Mouse (Mus musculus) erythroid progenitor cell, adult 5-6 weeks (primary cell): ENCODE data around the gene Ube2d3. TPM values are rescaled to one million over a fixed set of nuclear protein-coding genes. Genes with fewer than 3 reads are reported as not detected.
"Not testable (repeated sequence)": the region's sequence is repeated elsewhere in the genome, so short reads cannot be mapped to it uniquely, and the experiment has no call there.

Experiments used
- ATAC-seq: replicated peaks from 2 replicates; pipeline ENCODE4 v1.8.0; 2016; ENCODE audit warnings: moderate number of reproducible peaks, mild to moderate bottlenecking, moderate TSS enrichment, inconsistent platforms; ENCODE audit not compliant: poor library complexity, low FRiP score, severe bottlenecking
- total RNA-seq, 2 experiments: library from RNA; stranded (forward) in 1 of 2; stranded (reverse) in 1 of 2; fragments of 150-400 nt in 1 of 2; fragments of 186-747, 209-891 nt in 1 of 2; gene quantifications; 2 replicates each; pipeline versions ENCODE4 v1.2.3 to v1.2.4; 2015 to 2017; ENCODE audit warnings: low replicate concordance in 2 of 2

The Ube2d3 gene
- total RNA-seq, 2 experiments from 2014 or later: 271 to 276 TPM

DNA sequence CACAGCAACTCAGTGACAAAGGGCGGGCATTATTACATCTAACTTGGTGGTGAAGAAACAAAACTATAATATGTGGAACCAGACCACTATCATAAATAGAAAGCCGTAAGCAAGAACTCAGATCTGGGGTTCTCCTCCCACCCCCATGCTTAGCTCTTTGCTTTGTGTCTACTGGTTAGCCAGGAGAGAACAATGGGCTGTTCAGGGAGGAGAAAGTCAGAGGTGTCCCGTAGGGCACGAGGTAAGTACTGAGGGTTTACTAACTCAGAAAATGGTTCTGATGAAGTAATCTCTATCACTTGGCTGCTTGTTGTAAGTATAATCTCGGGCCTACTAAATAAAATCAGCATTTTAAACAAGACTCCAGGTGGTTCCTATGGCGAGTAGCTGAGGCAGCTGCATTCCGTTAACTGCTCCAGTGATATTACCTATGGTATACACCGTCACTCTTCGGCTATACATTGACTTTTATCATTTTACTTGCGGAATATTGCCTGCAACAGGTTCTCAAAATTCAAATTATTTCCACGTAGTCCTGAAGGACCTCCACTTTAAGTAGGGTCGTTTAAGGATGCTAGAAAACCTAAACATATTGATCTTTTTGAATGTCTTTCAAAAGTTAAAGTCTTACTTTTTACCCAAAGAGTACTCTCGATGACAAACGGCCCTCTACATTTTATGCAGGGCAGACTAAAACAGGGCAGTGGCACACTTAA lies 890 bp upstream of the Ube2d3 start:
- ATAC-seq: no peak

DNA sequence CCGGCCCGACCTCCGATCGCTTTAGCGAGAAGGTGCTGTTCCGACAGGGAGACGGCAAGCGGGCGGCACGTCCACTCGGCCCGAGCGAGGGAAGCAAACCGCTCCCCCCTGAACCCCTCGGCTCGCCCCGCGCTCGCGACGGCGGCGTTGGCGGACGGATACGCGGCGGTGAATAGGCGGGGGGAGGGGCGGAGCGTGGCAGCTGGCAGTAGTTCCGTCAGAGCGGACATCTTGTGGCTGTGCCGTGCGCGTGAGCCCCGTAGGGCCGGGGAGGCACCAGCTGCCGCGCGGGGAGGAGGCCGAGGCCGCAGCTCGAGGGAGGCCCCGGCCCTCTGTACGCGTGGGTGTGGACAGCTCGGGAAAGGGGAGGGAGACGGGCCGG lies 573 bp downstream of the Ube2d3 start:
- peak; percentile 53 for ATAC-seq

DNA sequence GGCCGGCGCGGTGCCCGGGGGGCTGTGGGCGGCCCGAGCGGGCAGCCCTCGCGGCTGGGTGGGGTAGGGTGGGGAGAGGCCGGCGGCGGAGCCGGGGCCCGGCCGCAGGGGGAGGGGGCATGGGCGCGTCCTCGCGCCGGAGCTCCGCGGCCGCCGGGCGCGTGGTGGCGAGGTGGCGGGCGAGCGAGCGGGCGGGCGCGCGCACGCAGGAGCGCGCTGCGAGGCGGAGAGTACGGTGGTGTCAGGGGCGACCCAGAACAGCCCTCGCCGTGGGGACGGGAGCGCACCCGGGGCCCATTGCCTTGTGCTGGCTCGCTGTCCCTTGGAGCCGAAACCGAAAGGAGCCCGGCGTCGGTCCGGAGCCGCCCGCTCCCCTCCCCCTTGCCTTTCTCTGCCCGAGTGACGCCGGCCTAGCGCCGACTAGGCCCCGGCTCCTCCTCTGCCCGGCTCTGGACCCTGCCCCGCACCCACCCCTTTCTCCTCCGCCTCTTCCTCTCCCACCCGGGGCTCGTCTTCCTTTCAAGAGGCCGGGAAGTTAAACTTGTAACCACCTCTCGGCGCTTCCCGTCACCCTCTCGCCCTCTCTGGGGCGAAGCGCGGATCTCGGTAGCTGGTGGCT lies 1.1 kb downstream of the Ube2d3 start:
- peak; percentile 5 for ATAC-seq

DNA sequence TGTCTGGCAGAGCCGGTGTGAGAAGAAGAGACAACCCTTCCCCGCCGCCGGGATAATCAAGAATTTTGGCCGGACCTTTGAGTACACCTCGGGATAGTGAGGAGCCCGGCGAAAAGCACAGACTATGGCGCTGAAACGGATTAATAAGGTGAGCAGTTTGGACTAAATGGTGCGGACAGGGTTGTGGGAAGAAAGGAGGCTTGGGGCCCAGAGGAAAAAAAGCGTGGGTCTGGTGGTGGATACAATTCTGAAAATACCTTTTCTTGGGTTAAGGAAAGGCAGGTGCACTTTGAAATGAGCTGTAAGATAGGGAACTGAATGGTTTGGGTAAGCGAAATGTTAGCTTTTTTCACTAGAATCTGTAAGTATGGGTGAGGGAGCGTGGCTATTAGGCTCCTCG lies 1.7 kb downstream of the Ube2d3 start:
- no peak for ATAC-seq

DNA sequence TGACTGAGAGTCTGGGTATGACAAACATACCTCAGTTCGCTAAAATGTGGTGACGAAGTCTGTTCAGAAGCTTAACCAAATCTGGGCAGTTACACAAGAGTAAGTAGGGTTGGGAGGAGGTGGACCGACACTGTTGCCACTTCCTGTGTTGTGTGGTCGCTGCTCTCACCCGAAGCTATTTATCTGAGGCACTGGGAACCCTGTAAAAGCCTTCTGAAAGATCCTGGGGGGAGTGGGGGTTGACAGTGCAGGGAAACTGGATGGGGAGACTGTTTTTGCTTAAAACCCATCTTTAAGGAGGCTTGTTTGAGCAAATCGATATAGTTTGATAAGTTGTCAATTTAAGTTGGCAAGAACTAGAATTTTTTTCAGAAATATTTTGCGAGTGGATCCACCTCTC lies 2.3 kb downstream of the Ube2d3 start:
- peak; percentile 48 for ATAC-seq

DNA sequence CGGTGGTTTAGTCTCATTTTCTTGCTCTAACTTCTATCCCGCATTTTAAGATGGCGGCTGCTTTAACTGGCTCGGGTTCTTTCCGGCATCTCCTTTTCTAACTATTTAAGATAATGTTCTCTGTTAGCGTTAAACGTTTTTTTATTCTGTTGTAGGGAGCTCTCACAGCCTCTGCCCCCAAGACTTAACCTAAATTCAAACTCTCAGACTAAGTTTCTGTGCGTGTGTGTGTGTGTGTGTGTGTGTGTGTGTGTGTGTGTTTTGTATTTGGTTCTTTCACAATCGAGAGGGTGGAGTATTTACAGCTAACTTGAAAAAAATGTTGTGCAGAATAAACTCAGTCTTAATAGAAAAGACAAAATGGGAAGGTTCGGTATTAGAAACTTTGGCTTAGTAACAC lies 2.7 kb downstream of the Ube2d3 start:
- ATAC-seq: 0 out of 2 replicates have a peak, but pooled peaks have one; percentile 22

DNA sequence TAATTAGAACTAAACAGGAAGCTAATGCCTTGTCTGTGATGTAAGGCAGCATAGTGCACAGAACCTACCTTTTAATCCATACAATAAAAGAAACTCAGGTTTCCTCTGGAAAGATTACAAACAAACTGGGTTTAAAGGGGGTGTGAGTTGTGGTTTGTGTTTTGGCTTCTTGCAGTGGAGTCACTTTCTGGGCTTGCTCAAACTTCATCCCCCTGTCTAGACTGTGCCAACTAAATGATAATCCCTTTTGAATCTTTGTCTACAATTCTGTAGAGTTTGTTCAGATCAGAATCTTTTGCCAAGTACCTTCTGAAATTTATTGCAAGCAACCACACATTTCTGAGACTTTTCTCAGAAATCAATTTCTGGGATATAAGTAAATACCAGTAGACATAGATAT lies 7.0 kb downstream of the Ube2d3 start:
- no peak for ATAC-seq

DNA sequence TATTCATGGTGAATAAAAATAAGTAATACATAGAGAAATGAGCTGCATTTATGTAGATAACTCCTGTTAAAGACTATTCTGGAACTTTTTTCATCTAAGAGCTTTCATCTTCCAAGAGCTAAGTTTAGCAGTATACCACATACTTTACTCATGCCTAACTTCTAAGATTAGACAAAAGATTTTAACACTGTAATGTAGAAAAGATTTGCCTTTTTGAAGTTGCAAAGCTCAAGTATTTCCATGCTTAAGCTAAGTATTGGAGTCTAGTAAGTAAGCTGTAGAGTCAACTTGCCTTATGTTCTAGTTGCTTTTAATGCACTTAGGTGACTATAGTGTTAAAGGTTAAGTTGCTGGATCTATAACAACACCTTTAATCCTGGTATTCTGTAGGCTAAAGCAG lies 21.0 kb downstream of the Ube2d3 start:
- ATAC-seq: no peak

DNA sequence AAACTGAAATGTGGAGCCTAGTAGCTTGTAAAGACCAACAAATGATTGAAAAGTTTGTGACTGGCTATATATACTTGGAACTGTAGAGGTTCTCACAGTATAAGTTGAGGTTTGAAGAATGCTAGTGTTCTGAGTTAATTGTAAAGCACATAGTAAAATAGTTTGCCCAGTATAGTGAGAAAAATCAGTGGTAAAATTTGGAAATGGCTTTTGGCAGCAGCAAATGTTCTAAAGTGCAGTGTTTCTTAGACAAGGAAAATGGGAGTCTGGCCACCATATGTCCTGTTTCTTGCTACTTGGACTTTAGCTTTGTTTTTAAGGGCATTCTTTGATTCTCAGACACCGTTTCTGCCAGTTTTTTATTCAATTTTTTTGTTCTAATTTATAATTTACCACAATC lies 30.5 kb downstream of the Ube2d3 start:
- ATAC-seq: no peak

DNA sequence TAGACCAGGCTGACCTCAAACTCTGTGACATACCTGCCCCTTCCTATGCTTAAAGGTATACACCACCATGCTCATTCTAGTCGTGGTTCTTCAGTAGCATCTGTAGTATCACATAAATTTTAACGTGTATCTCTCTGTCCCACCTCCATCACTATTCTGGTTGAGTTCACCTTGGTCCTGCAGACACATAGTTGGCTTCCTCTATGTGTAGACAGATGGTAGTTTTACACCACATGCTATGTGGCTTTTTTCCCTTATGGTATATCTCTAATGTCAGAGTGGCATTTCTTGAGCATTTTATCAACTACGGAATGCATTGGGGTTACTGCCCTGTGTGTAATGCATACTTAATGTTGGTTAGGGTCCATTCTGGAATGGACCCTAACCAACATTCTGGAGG lies 31.2 kb downstream of the Ube2d3 start:
- no peak for ATAC-seq

DNA sequence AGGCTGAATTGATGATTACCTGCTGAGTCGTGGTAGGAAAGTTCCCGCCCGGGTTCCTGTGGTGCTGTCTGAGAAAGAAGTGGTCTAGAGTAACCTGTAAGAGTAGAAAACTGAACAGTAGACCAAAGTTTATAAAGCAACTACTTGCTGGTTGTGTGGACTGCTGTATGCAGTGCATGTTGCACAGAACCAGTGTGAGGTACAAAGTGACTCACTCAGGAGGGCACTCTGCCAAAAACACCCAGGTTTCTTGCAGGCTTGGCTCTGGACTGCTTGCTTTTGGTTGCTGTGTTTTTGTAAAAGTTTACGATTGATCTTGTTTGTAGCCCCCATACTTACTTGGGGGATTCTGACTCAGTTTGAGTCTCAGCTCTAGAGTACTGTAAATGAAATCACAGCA lies 32.0 kb downstream of the Ube2d3 start:
- no peak for ATAC-seq

DNA sequence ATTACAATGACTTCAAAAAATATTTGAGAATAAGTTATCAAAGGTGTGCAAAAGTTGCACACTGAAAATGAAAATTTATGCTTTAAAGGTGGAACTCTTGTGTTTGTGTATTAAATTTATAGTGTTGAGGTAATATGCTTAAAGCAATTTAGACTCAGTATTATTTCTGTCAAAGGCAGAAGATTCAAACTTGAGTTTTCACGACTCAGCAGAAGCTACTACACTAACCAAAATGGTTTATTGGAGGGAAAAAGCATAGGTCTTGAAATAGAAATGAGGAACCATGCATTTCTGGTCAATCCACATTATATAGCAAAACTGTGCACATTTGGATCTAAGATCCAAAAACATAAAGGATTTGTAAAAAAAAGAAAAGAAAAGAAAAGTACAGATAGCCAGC lies 32.9 kb downstream of the Ube2d3 start:
- no peak for ATAC-seq

DNA sequence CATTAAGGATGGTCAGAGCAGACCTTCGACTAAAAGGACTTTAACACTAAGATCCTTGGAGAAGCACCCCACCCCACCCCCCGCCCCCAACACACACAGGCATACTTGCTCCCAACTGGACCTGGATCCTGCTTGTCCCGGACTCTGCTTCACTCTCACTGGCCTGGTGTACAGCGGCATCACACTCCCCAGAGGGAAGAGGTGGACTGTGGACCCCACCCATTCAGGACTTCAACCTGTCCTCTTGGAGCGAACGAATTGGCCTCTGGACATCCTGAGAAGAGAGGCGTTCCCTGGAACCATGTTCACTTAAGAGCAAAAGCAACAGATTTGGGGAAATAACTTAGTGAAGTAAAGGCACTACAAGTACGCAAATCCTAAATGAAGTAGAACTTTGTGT lies 37.1 kb downstream of the Ube2d3 start:
- no peak for ATAC-seq

DNA sequence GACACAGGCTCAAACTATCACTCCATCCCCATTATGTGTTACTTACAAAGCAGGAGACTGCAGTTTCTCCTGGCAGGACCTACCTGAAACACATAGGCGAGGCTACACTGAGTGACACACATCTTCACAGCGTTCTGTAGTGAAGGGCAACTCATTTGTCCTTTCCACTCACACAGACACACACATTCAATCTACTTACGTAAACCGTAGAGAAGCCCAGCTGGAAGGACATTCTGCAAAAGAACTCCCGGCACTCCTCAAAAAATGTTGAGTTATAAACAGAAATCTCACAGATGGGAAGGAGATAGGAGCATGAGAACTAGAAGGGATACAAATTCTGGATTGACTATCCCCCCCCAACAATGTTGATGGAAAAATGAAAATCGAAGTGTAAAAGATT lies 38.3 kb downstream of the Ube2d3 start:
- ATAC-seq: no peak

DNA sequence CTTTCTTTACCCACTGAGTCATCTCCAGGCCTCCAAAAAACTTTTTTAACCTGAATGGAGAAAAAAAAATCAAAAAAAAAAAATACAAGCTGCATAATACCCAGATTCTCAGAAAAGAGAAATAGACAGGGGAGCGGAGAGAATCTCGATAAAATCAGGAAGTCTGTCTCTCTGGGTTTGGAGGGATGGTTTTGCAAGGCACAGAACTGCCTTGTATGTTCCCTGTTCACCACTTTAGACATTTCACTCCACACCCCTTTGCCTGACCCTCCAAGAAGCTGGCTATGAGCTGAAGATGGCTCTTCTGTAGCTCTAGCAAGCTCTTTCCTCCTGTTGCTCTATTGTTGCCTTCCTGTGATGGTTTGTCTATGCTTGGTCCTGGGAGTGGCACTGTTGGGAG lies 39.0 kb downstream of the Ube2d3 start:
- no peak for ATAC-seq

DNA sequence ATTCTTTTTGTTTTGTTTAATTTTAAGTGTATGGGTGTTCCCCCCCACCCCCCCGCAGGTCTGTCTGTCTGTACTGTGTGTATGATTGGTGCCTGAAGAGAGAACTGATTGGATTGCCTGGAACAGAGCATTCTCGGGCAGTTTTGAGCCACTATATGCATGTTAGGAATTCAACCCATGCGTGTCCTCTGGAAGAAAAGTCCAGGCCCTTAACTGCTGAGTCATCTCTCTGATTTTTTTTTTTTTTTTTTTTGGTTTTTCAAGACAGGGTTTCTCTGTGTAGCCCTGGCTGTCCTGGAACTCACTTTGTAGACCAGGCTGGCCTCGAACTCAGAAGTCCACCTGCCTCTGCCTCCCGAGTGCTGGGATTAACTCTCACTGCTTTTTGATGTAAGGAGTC lies 41.1 kb downstream of the Ube2d3 start:
- ATAC-seq: not testable (repeated sequence)

DNA sequence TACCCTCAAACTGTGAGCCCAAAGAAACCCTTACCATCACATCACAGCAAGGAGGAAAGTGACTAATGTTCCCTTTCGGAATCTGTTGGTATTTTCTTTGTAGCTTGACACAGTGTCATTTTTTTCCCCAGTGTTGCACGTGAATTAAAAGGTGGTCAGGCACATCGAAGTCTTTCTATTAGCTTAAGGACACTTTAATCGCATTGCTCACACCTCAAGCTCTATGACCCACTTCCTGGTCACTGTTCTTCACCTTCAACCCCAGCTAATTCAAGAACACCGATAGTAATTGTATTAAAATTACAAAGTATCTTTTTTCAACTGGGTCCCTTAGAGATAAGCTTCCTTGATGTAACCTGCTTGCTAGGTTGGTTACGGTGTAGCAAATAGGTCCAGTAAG lies 42.8 kb downstream of the Ube2d3 start:
- no peak for ATAC-seq

DNA sequence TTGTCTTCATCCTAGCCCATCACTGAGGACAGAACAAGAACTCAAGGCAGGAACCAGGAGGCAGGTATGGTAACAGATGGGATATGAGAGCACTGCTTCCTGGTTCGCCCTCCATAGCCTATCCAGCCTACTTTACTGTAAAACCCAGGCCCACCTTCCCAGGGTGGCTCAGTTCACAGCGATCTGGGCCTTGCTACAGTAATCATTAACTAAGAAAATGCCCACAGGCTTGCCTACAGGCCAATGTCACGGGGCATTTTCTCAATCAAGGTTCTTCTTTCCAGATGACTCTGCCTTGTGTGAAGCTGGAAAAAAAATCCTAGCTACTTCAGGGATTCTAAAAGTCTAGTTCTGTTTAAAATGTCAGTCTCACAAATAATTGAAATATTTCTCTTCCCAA lies 43.7 kb downstream of the Ube2d3 start:
- ATAC-seq: no peak

DNA sequence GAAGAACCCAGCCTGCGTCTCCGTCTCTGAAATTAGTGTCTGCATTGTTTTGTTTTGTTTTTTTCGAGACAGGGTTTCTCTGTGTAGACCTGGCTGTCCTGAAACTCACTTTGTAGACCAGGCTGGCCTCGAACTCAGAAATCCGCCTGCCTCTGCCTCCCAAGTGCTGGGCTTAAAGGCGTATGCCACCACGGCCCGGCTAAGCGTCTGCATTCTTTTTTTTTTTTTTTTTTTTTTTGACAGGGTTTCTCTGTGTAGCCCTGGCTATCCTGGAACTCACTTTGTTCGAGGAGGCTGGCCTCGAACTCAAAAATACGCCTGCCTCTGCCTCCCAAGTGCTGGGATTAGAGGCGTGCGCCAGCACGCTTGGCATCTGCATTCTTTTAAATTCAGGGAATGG lies 46.7 kb downstream of the Ube2d3 start:
- ATAC-seq: not testable (repeated sequence)

DNA sequence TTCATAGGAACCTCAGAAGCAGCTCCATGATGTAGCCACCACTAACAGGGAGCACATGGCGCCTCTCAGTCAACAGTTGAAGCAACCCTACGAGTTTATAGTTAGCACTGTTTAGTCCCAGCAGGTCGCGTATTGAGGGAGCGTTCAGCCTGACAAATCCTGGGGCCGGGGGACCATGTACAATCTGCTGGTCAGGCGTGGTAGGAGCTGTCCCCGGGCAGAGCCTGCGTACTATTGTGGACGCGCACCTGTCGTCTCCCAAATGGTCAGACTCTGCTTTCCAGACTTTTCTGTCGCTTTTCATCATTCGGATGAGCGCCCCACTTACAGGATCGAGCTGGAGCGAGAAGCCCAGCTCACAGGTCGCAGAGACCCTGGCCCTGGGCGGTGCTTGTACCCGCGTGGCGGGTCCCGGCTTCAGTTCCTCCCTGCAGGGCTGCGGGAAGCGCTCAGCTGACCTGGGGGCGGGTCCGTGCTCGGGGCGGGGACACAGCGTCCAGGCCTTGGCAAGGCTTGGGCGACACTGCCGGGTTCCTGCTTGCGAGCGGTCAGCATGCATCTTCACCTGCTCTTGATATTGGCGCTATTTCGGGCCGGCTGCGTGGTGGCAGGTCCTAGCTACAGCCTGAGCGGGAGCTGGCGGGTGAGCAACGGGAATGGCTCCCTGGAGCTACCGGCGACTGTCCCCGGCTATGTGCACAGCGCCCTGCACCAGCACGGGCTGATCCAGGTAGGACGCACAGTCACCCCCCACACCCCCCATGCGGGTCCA lies 47.4 kb downstream of the Ube2d3 start, which contains the start of gene Manba:
Gene Manba, plus strand, starts transcription at position 484 of the 772 bp plus-strand sequence.
- peak; percentile 93 for ATAC-seq

DNA sequence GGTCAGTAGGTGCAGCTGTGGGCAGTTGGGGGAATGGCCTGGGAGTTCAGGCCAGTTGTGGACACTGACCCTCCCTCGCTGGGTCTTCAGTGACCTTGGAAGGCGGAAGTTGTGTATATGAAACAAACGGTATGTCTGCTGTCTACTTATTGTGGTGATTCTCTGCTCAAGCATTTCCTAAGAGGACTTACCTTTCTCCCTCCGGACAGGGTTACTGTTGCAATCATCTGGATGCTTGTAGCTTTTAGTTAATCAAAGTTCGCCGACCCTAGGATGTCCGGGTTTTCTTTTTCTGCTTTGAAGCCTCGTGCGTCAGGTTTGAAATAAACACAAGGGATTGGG lies 47.9 kb downstream of the Ube2d3 start:
- ATAC-seq: 0 out of 2 replicates have a peak, but pooled peaks have one; percentile 3
